Mouse (Mus musculus) brain, embryonic 14.5 days (tissue): ENCODE data around the gene Ptma.

Experiments used
- CTCF ChIP-seq: fragments of 200-500 bp; IDR thresholded peaks from 2 replicates; pipeline ENCODE4 v1.5.1; 2012; ENCODE audit warnings: inconsistent platforms, mild to moderate bottlenecking, moderate library complexity, borderline replicate concordance; ENCODE audit not compliant: insufficient read depth, insufficient read length; ENCODE audit errors: extremely low read depth
- POLR2A ChIP-seq: fragments of 200-500 bp; IDR thresholded peaks from 2 replicates; pipeline ENCODE4 v1.6.1; 2012; ENCODE audit warnings: mild to moderate bottlenecking, inconsistent platforms, borderline replicate concordance; ENCODE audit not compliant: poor library complexity, insufficient read depth, insufficient read length, severe bottlenecking; ENCODE audit errors: extremely low read depth

DNA sequence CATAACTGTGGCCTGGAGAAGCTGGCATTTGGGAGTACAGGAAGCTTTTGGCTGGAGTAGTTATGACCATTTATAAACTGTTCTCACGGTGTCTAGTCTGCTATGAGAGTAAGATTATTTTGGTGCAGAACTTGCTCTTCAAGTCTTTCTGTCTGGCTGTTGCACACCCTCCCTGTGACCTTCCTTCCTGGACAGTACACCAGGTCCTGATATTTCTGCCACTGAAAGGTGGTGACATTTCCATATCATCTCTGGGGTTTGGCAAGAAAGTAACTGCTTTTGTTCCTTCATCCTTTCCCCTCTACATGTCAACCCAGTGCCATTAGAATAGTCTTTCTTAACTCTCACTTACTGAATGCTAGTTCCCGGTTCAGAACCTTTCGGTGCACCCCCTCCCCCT, 32.7 kb downstream of the Ptma start:
- TF ChIP-seq CTCF (no peak), POLR2A (no peak)
